ENCODE assay signal across 19 mouse cellular contexts in the genomic region with DNA sequence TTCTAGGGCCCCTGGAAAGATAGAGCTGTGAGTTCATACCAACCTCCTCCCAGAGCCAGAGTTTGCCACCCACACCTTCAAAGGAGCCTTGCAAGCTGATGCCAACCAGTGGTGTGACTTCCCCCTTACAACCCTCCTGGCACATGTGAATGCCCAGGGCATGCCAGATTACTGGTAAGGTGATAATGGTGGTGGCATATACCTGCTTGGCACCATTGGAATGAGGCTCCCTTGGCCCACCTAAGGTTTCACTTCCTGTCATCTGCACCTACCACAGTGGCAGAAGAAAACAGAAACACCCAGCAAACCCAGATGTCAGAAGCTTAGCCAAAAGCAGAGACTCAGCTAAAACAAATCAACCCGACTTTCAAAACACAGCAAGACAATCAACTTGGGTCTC. TPM values are rescaled to one million over a fixed set of nuclear protein-coding genes. Genes with fewer than 3 reads are reported as not detected.
DNase-seq lines count a peak whose midpoint lies in the region; TF ChIP-seq lines count a peak whose summit lies in the region.
"Had no signal": no experiment of that assay in that cellular context is flagged by ENCODE, and none has a peak within 500 bp of the region (broad histone marks: within the 10 kb centered on the region; RNA-seq: fewer than 3 reads in every experiment).

No protein-coding gene starts in this region.

- intact Hi-C loops in gastrocnemius, adult 2 months (cut with DNase I) = no loop called here

- TF ChIP-seq CTCF in gastrocnemius, adult 2 months (IDR thresholded peaks at IDR 0.05) = no peak

- H3K4me3 ChIP-seq in gastrocnemius, adult 2 months = no peak overlapping the region
- H3K4me3 ChIP-seq: forebrain, embryonic 10.5 days; forebrain, embryonic 13.5 days; heart, adult 2 months; hindbrain, embryonic 12.5 days; hindbrain, embryonic 15.5 days; intestine, embryonic 15.5 days had no signal

- no peak overlapping the region for H3K27ac ChIP-seq in gastrocnemius, adult 2 months
- H3K27ac ChIP-seq: forebrain, embryonic 10.5 days; forebrain, embryonic 13.5 days; heart, adult 2 months; hindbrain, embryonic 12.5 days; hindbrain, embryonic 15.5 days; intestine, embryonic 15.5 days had no signal

- DNase-seq in heart, adult 11 months = peak; percentile 78
- DNase-seq in heart, adult 18-20 months = no peak
- peak; percentile 16 for DNase-seq in thymus, postnatal 14 days
- DNase-seq in thymus, postnatal 4 days = no peak
- DNase-seq in naive thymus-derived CD4-positive, alpha-beta T cell, adult 2 months (ENCODE audit: low read depth) = peak; percentile 18
- no peak for DNase-seq in gastrocnemius, adult 2 months
- DNase-seq: adrenal gland, adult 8-10 months; adrenal gland, postnatal 25 days; B cell, adult 2 months; cerebellum, adult 11-12 months; cerebellum, adult 9-10 months; cerebellum, postnatal 14 days; gastrocnemius, postnatal 14 days; heart, adult 2 months had no signal

RNA-seq across cellular contexts. Expression of gene Foxp1, which starts 18.8 kb away (rescaled TPM):
- total RNA-seq in heart, adult 18-20 months (2021) = 10 to 100 TPM; 29.4 to 32.8 TPM
- total RNA-seq in gastrocnemius, adult 2 months (2021) = 10 to 100 TPM; 17.4 to 20.9 TPM

Comparison
In these comparisons a context has a peak if more than half of its experiments do, and no peak if none do; other contexts are left out.
1. DNase-seq: peak in heart, adult 11 months (single experiment), thymus, postnatal 14 days (single experiment) and naive thymus-derived CD4-positive, alpha-beta T cell, adult 2 months (single experiment); none in heart, adult 18-20 months (0 of 2), thymus, postnatal 4 days (single experiment) and gastrocnemius, adult 2 months (single experiment).